Mouse (Mus musculus) midbrain, embryonic 15.5 days (tissue): ENCODE data around the gene Hnrnpf. TPM values are rescaled to one million over a fixed set of nuclear protein-coding genes. Genes with fewer than 3 reads are reported as not detected.
"Not testable (repeated sequence)": the region's sequence is repeated elsewhere in the genome, so short reads cannot be mapped to it uniquely, and the experiment has no call there.

Experiments used
- ATAC-seq: fragments of 200-750 bp; cut with Nextera tagmentation; replicated peaks from 2 replicates; pipeline ENCODE4 v1.8.0; 2017; ENCODE audit warnings: moderate TSS enrichment
- H3K27ac ChIP-seq: fragments of 300-500 bp; sonication (generic); 2 replicates; pipeline ENCODE4 v1.5.1; 2015; ENCODE audit warnings: mild to moderate bottlenecking, inconsistent platforms
- H3K27me3 ChIP-seq: fragments of 300-500 bp; sonication (generic); replicated peaks from 2 replicates; pipeline ENCODE4 v1.6.1; 2015; ENCODE audit warnings: inconsistent platforms
- H3K36me3 ChIP-seq: fragments of 300-500 bp; sonication (generic); replicated peaks from 2 replicates; pipeline ENCODE4 v1.6.1; 2015; ENCODE audit warnings: inconsistent platforms
- H3K4me1 ChIP-seq: fragments of 300-500 bp; sonication (generic); 2 replicates; pipeline ENCODE4 v1.6.1; 2015; ENCODE audit warnings: inconsistent platforms
- H3K4me2 ChIP-seq: fragments of 300-500 bp; sonication (generic); 2 replicates; pipeline ENCODE4 v1.6.1; 2015; ENCODE audit warnings: inconsistent platforms, mild to moderate bottlenecking, moderate library complexity
- H3K4me3 ChIP-seq: fragments of 300-500 bp; sonication (generic); 2 replicates; pipeline ENCODE4 v1.5.1; 2015; ENCODE audit warnings: mild to moderate bottlenecking, inconsistent platforms
- H3K9ac ChIP-seq: fragments of 300-500 bp; sonication (generic); 2 replicates; pipeline ENCODE4 v1.6.1; 2015; ENCODE audit warnings: mild to moderate bottlenecking, inconsistent platforms
- H3K9me3 ChIP-seq: fragments of 300-500 bp; sonication (generic); 2 replicates; pipeline ENCODE4 v1.6.1; 2016; ENCODE audit warnings: inconsistent platforms
- WGBS: fragments of 180-500 bp; shearing (Covaris S2); methylation state at CpG from one replicate; pipeline ENCODE4 v1.1.7; 2015; ENCODE audit warnings: mixed read lengths; 5-methylcytosine and 5-hydroxymethylcytosine counted together
- polyA plus RNA-seq: library from polyadenylated mRNA; unstranded; fragments of >200 nt; fragmentation: Nextera tagmentation; extraction: Ambion mirVana; gene quantifications from 2 replicates; pipeline ENCODE4 v1.2.1, GENCODE M21; 2015

Hnrnpf gene
- 258 and 279 TPM in 2 replicates for polyA plus RNA-seq

DNA sequence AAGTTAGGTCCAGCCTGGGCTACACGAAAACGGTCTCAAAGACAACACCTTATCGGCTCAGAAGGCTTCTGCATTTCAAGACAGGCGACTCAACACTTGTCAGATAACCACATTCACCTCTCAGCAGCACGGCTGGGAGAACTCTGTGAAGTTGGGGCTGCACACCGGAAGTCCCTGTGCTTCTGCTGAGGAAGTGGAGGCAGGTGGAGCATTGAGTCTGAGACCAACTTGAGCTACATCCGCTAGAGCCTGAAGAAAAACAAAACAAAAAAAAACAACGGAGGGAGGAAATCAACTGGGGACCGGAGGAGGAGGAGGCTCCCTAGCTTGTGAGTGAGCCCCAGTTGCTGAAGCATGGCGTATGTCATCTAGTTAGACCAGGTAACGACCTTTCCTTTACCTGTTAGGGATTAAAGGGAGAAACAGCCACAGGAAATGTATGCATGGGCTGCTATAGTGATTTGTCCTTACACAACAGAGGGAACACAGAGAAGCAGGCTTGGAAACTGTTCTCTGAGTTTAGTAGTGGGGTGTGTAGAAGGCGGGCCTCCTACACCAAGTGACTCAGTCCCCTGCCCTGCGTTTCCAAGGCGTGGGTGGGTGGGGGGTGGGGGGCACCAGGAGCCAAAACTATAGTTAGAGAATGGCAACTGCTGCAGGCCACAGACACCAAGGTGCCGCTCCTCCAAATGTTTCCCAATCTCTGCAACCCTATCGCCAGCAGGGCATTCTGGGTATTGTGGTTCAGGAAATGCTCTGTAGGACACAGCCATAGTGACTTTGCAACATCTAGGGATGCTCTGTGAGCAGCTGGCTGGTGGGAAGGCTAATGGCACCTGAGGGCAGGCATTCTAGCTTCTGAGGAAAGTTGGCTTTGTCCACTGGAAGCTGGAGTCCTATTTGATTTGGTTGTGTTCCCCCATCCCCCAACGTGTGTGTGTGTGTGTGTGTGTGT is at the start of gene Hnrnpf:
TSS of gene Hnrnpf (plus strand) at position 199 of the 955 bp plus-strand sequence.
- no peaks in the 10 kb centered on the region for H3K27me3 ChIP-seq
- WGBS = 82% methylated on average over 17 of the region's 17 CpGs
- H3K4me1 ChIP-seq = peaks cover 2% of the 10 kb centered on the region; the same call in 1 of the 2 replicates
- H3K27ac ChIP-seq = no peak within 1 kb of the TSS
- H3K4me2 ChIP-seq = no peak within 1 kb of the TSS
- H3K9me3 ChIP-seq = no peaks in the 10 kb centered on the region
- no peaks in the 10 kb centered on the region for H3K36me3 ChIP-seq
- no peak within 1 kb of the TSS for H3K4me3 ChIP-seq
- no peak for ATAC-seq
- no peak within 1 kb of the TSS for H3K9ac ChIP-seq

DNA sequence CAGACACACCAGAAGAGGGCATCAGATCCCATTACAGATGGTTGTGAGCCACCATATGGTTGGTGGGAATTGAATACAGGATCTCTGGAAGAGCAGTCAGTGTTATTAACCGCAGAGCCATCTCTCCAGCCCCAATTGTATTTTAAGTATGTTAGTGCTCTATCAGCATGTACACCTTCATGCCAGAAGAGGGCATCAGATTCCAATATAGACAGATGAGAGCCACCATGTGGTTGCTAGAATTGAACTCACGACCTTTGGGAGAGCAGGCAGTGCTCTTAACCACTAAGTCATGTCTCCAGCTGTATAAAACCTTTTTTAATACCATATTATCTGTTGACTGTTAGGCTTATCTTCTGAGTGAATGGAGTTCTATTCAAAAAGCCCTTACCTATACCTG is 48.4 kb upstream of the Hnrnpf start:
- no peaks in the 10 kb centered on the region for H3K27me3 ChIP-seq
- H3K4me1 ChIP-seq = no peaks in the 10 kb centered on the region
- no peak overlapping the region for H3K4me3 ChIP-seq
- no peak overlapping the region for H3K27ac ChIP-seq
- H3K9me3 ChIP-seq = no peaks in the 10 kb centered on the region
- 49% methylated on average over 2 of the region's 2 CpGs for WGBS
- peaks cover 22% of the 10 kb centered on the region for H3K36me3 ChIP-seq
- H3K9ac ChIP-seq = no peak overlapping the region
- ATAC-seq = no peak
- H3K4me2 ChIP-seq = no peak overlapping the region

DNA sequence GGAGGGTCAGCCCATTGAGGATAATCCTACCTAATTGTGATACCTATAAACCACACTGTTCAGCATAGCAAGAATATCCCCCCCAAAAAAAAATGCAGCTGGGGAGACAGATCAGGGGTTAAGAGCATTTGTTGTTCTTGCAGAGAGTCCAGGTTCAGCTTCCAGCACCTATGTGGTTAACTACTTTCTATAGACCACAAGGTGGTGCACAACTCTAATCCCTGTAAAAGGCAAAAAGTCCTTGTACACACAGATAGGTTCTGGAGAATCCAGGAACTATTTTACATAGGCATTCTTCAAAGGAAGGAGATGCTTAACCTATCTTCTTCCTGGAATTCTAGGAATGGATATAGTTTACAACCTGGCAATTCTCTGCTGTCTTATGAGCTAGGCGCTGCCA is 42.1 kb upstream of the Hnrnpf start:
- Histone ChIP-seq H3K36me3 (no peaks in the 10 kb centered on the region), H3K4me3 (no peak overlapping the region), H3K4me2 (no peak overlapping the region), H3K27ac (no peak overlapping the region), H3K9ac (no peak overlapping the region), H3K27me3 (no peaks in the 10 kb centered on the region), H3K4me1 (no peaks in the 10 kb centered on the region), H3K9me3 (no peaks in the 10 kb centered on the region)
- no peak for ATAC-seq
- WGBS = 96% methylated on average over 1 of the region's 1 CpGs

DNA sequence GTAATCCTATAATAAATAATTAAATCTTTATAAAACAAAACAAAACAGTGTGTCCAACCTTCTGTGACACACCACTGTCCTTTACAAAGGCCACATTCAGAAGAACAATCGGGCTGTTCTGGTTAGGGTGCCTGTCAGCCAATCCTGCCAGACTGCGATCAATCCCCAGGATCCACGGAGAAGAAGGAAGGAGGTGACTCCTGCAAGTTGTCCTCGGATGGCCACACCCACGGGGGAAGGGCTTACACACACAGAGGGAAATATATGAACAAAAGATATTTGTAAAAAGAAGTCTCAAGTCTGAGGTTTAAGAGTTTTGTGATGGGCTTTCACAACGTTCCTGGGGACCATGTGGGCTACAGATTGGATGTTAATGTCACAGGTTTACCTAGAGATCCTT is 38.3 kb upstream of the Hnrnpf start, which contains the start of gene Zfp239:
TSS of gene Zfp239 (plus strand) at position 253 of the 400 bp plus-strand sequence.
- H3K36me3 ChIP-seq = no peaks in the 10 kb centered on the region
- H3K27ac ChIP-seq = no peak within 1 kb of the TSS
- H3K9me3 ChIP-seq = no peaks in the 10 kb centered on the region
- peak within 1 kb of the TSS; percentile 81 for H3K9ac ChIP-seq
- H3K4me2 ChIP-seq = peak within 1 kb of the TSS; percentile 82
- ATAC-seq = no peak
- WGBS = 69% methylated on average over 6 of the region's 6 CpGs
- no peaks in the 10 kb centered on the region for H3K27me3 ChIP-seq
- H3K4me3 ChIP-seq = peak within 1 kb of the TSS; percentile 80
- peaks cover 8% of the 10 kb centered on the region for H3K4me1 ChIP-seq

DNA sequence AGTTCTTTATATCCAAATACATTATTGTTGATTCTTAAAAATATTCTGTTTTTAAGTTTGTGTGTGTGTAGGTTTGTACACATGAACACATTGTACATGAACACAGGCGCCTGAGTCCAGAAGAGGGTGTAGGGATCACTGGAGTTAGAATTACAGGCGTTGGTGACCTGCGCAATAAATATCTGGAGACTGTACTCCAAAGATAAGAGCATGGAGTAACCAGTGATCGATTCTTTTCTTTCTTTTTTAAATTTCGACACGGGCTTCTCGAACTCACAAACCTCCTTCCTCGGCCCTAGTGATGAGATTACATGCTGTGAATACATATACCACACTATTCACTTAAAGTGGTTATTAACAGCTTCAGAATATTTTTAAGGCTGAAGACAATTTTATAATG is 37.7 kb upstream of the Hnrnpf start:
- Histone ChIP-seq H3K4me1 (peaks cover 8% of the 10 kb centered on the region), H3K27me3 (no peaks in the 10 kb centered on the region), H3K4me3 (peak overlapping the region; percentile 80), H3K9ac (no peak overlapping the region), H3K27ac (no peak overlapping the region), H3K36me3 (no peaks in the 10 kb centered on the region), H3K4me2 (peak overlapping the region; percentile 82), H3K9me3 (no peaks in the 10 kb centered on the region)
- ATAC-seq = peak; percentile 22
- 79% methylated on average over 8 of the region's 8 CpGs for WGBS

DNA sequence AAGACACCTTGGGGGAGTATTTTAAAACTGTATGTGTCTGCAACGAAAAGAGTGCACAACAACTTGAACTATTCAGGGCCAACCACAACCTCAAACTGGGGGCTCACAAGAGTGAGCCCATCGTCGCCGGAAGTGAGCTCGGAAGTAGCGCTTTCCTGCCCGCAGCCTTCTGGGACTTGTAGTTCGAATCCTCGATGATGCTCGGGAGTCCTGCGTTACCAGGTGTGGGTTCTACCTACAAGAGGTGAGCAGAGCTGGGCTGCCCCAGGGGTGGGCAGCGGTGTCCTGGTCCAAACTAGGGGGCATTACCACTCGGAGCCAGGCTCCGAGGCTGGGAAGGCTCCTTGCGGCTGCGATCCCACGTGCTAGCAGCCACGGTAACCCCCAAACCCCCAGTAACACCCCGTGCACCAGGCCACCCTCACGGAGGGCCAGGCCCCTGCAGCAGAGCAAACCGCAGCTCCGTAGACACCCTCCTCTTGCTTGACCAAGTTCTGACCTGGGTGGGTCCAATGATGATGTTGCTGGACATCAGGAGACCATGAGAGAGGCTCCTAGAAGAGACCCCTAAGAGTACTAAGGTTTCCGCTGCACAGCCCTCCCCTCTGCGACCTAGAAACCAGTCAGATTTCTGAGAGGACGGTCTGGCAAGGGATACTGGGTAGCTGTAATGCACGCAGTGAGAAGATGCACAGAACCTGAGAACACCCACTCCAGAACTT is 37.1 kb upstream of the Hnrnpf start:
- no peaks in the 10 kb centered on the region for H3K9me3 ChIP-seq
- no peaks in the 10 kb centered on the region for H3K27me3 ChIP-seq
- H3K4me3 ChIP-seq = peak overlapping the region; percentile 80
- H3K9ac ChIP-seq = peak overlapping the region; percentile 81
- peak overlapping the region; percentile 55; the same call in 1 of the 2 replicates for H3K27ac ChIP-seq
- peak; percentile 96 for ATAC-seq
- 3% methylated on average over 26 of the region's 26 CpGs for WGBS
- H3K36me3 ChIP-seq = no peaks in the 10 kb centered on the region
- H3K4me1 ChIP-seq = peaks cover 8% of the 10 kb centered on the region
- peak overlapping the region; percentile 82 for H3K4me2 ChIP-seq

DNA sequence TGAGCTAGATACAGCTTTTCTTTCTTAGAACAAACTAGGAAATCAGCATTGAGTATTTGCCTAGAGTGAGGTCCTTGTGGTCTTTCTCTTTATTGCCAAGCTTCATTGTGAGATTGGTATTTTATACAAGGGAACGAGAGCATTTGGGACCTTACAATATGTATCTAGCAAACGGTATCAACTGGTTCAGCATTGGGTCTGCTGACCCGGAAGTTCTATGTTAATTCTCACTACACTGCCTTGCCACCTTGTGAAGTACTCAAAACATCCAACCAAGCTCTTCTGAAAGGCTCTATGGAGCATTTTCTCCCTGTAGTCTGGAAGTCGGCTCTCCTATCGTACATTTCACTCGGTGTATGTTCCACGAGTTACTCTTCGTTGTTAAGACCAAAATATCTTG is 36.4 kb upstream of the Hnrnpf start:
- no peak overlapping the region; the same call in 1 of the 2 replicates for H3K9ac ChIP-seq
- no peak overlapping the region for H3K27ac ChIP-seq
- peak overlapping the region; percentile 80 for H3K4me3 ChIP-seq
- ATAC-seq = no peak
- peaks cover 8% of the 10 kb centered on the region for H3K4me1 ChIP-seq
- H3K9me3 ChIP-seq = no peaks in the 10 kb centered on the region
- H3K36me3 ChIP-seq = no peaks in the 10 kb centered on the region
- H3K27me3 ChIP-seq = no peaks in the 10 kb centered on the region
- H3K4me2 ChIP-seq = peak overlapping the region; percentile 82
- WGBS = 95% methylated on average over 8 of the region's 8 CpGs

DNA sequence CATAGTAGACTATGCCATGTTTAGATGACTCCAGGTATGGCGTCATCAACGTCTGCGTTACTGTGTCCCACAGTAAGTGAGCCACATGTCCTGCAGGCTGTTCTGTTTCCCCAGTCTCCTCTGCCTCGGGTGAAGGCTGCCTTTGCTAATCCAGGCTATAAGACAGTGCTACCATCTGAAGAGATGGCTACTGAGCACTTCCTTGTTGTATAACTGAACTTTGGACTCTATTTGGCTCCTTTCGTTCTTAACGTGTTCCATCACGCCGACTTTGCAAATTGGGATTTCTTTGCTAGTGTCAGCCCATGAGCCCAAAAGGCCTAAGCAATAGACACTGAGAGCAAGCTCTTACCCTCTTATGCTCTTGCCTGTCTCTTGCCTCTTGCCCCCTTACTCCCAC is 31.9 kb upstream of the Hnrnpf start:
- no peak overlapping the region for H3K4me2 ChIP-seq
- 94% methylated on average over 8 of the region's 8 CpGs for WGBS

DNA sequence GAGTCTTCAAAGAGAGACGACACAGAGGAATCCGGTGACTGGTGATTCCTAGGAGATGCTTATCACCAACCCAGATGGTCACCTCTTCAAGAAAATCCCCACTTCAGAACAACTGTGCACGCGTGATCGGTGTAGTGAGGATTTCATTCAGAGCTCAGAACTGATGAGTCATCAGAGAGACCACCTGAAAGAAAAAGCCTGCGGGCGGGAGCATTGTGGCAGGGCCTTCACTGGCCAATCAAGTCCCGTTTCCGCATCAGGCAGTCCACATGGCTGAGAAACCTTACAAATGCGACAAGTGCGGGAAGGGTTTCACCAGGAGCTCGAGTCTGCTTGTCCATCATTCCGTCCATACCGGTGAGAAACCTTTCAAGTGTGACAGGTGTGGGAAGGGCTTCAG is 29.1 kb upstream of the Hnrnpf start:
- no peak overlapping the region for H3K27ac ChIP-seq
- ATAC-seq = no peak
- no peaks in the 10 kb centered on the region for H3K4me1 ChIP-seq
- H3K36me3 ChIP-seq = 0 out of 2 replicates have a peak, but pooled peaks cover 3% of the 10 kb centered on the region
- no peak overlapping the region for H3K4me2 ChIP-seq
- H3K4me3 ChIP-seq = no peak overlapping the region
- 87% methylated on average over 14 of the region's 14 CpGs for WGBS
- H3K9ac ChIP-seq = no peak overlapping the region
- no peaks in the 10 kb centered on the region for H3K9me3 ChIP-seq
- no peaks in the 10 kb centered on the region for H3K27me3 ChIP-seq

More for the DNA sequence above, 31.9 kb upstream of the Hnrnpf start:
- H3K27ac ChIP-seq = no peak overlapping the region
- 0 out of 2 replicates have a peak, but pooled peaks cover 3% of the 10 kb centered on the region for H3K36me3 ChIP-seq
- H3K27me3 ChIP-seq = no peaks in the 10 kb centered on the region
- H3K9me3 ChIP-seq = no peaks in the 10 kb centered on the region
- H3K9ac ChIP-seq = no peak overlapping the region
- H3K4me3 ChIP-seq = no peak overlapping the region
- H3K4me1 ChIP-seq = peaks cover 8% of the 10 kb centered on the region
- no peak for ATAC-seq

DNA sequence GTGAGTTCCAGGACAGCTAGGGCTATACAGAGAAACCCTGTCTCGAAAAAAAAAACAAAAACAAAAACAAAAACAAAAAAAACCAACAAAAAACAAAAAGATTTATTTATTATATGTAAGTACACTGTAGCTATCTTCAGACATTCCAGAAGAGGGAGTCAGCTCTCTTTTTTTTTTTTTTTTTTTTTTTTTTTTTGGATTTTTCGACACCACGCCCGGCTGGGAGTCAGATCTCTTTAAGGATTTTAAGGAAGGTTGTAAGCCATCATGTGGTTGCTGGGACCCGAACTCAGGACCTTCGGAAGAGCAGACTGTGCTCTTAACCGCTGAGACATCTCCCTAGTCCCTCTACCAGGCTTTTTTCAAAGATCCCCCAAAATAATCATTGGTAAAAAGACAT is 26.7 kb upstream of the Hnrnpf start:
- not testable (repeated sequence) for H3K9me3 ChIP-seq, H3K4me1 ChIP-seq, H3K27me3 ChIP-seq, H3K27ac ChIP-seq, ATAC-seq, H3K9ac ChIP-seq, H3K36me3 ChIP-seq, H3K4me3 ChIP-seq, H3K4me2 ChIP-seq
- whole genome bisulfite sequencing = 88% methylated on average over 7 of the region's 7 CpGs

DNA sequence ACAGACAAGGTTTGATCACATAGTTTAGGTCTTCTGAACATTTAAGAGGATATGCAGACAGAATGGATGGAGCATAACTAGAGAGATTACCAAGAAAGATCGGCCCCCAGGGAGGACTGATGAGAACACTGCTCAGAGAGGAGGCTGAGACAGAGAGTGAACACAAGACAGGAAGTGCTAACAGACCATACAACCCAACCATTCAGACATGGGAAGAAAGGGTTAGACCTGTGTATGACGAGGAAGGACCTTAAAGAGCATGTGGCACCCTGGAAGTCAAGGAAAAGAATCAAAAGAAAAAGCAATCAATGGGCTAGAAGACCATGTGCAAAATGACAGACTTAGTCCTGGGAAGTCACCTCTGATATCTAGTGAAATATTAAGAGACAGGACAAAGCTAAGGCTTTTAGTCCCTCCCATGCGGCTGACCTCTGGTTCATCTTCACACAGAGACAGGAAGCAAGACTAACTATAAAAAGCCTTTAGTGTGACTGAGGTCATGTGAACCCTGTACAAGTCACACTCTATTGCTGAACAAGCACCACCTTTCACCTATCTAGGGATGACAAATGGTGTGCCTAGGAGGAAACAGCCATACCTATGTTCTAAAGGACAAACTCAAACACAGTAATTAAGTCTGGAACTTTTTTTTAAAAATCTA is 25.4 kb upstream of the Hnrnpf start:
- no peak overlapping the region for H3K4me2 ChIP-seq
- H3K36me3 ChIP-seq = 0 out of 2 replicates have a peak, but pooled peaks cover 3% of the 10 kb centered on the region
- H3K27me3 ChIP-seq = no peaks in the 10 kb centered on the region
- H3K27ac ChIP-seq = no peak overlapping the region
- no peaks in the 10 kb centered on the region for H3K9me3 ChIP-seq
- peaks cover 5% of the 10 kb centered on the region for H3K4me1 ChIP-seq
- H3K4me3 ChIP-seq = no peak overlapping the region
- no peak overlapping the region for H3K9ac ChIP-seq
- 86% methylated on average over 3 of the region's 3 CpGs for WGBS
- ATAC-seq = no peak
